Mouse (Mus musculus): ENCODE measurements around the gene Gm9821.

DNA sequence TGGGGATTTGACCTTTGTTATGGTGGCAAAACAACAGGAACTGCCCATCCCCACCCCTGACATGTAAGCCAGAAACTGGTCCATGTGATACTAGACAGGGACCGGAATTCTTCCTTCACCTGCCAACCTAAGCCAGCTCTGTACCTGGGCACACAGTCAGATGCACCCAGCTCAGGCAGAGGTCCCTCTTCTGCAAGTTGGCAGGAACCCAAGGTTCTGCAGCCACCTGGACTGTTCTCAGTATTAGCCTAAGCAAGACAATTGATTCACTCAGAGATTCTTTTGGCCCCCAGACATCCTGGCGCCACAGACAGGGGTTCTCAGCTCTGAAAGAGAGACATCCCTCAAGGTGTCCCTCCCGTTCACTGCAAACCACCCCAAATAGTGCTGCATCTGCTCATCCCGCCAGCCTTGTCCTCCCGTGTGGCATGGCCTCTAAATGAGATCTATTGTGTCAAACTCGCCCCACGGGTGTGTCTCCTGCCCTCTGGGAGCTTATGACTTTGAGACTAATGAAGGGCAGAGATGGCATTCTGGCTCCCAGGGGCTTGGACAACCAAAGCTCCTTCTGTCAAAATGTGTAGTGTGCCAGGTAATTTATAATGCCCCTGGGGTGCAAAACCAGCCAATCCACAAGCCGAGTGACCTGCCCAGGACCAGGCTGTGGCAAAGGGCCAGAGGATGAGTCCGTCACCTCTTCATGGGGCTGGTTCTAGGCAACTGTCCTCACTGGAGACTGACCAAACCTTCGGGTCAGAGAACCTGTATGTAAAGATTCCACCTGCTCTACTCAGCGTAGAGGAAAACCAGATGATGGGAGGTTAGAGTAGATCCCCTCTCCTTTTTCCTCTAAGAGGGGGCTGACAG lies 14.3 kb downstream of the Gm9821 start:
- TF ChIP-seq GATA1 (IDR thresholded peaks at IDR 0.05; ENCODE audit: low read length): no peak
- TF ChIP-seq TAL1 (IDR thresholded peaks at IDR 0.05; ENCODE audit: low read length): no peak
